ENCODE assay signal across 15 mouse cellular contexts in genomic region chr19:28836651-28837410, GRCm38 (mm10). TPM values are rescaled to one million over a fixed set of nuclear protein-coding genes. Genes with fewer than 3 reads are reported as not detected.
DNase-seq lines count a peak whose midpoint lies in the region; ATAC-seq and TF ChIP-seq lines count a peak whose summit lies in the region.
"Had no signal": no experiment of that assay in that cellular context is flagged by ENCODE, and none has a peak within 500 bp of the region (broad histone marks: within the 10 kb centered on the region; RNA-seq: fewer than 3 reads in every experiment).

No protein-coding gene starts in this region.

- intact Hi-C loops in left cerebral cortex, postnatal 36 days (cut with DNase I): loop anchor here (5.0 kb wide), 2 partner anchors 60 to 130 kb away; partner anchors contain the start of gene 4430402I18Rik

- no peak overlapping the region for H3K9ac ChIP-seq in forebrain, embryonic 15.5 days (replicated peaks)
- no peak overlapping the region for H3K9ac ChIP-seq in lung, postnatal 0 days (replicated peaks; ENCODE audit: low read depth)
- no peak overlapping the region for H3K9ac ChIP-seq in hindbrain, embryonic 16.5 days (ENCODE audit: low read depth, low read length)
- H3K9ac ChIP-seq in neural tube, embryonic 13.5 days: no peak overlapping the region
- H3K9ac ChIP-seq: limb, embryonic 15.5 days; midbrain, embryonic 12.5 days had no signal

- TF ChIP-seq EP300 in lung, postnatal 0 days (IDR thresholded peaks at IDR 0.05): no peak

- DNase-seq in forebrain, embryonic 10.5 days (ENCODE audit: extremely low spot score, low spot score): no peak
- no peak for DNase-seq in lung, postnatal 0 days (ENCODE audit: low spot score)
- DNase-seq in lung, postnatal 25 days (ENCODE audit: low spot score): no peak
- DNase-seq in heart, adult 9 months (ENCODE audit: low spot score in 2 of 2): no peak
- DNase-seq in left cerebral cortex, postnatal 36 days (ENCODE audit: low spot score in 2 of 2): no peak
- DNase-seq: B cell, adult 2 months; heart, adult 18-20 months; spleen, adult 18-20 months had no signal

- no peaks in the 10 kb centered on the region for H3K27me3 ChIP-seq in forebrain, embryonic 15.5 days
- peaks cover 53% of the 10 kb centered on the region for H3K27me3 ChIP-seq in forebrain, embryonic 10.5 days (ENCODE audit: poor library complexity, severe bottlenecking)
- no peaks in the 10 kb centered on the region for H3K27me3 ChIP-seq in lung, postnatal 0 days (replicated peaks; ENCODE audit: insufficient read depth, low read length)
- no peaks in the 10 kb centered on the region for H3K27me3 ChIP-seq in hindbrain, embryonic 16.5 days (replicated peaks; ENCODE audit: control insufficient read depth, insufficient read depth, low read length)
- H3K27me3 ChIP-seq in neural tube, embryonic 13.5 days: peaks cover 13% of the 10 kb centered on the region

- H3K4me3 ChIP-seq in forebrain, embryonic 15.5 days: no peak overlapping the region
- no peak overlapping the region for H3K4me3 ChIP-seq in forebrain, embryonic 10.5 days
- no peak overlapping the region for H3K4me3 ChIP-seq in lung, postnatal 0 days (ENCODE audit: low read depth, low read length)
- no peak overlapping the region for H3K4me3 ChIP-seq in hindbrain, embryonic 16.5 days (ENCODE audit: low read length)
- H3K4me3 ChIP-seq in neural tube, embryonic 13.5 days: peak overlapping the region; percentile 63; the same call in 1 of the 2 replicates
- H3K4me3 ChIP-seq: limb, embryonic 15.5 days; midbrain, embryonic 12.5 days had no signal

- TF ChIP-seq CTCF in lung, postnatal 0 days (IDR thresholded peaks at IDR 0.05): no peak

- peak overlapping the region; percentile 94; the same call in 1 of the 2 replicates for H3K4me2 ChIP-seq in forebrain, embryonic 15.5 days (replicated peaks)
- peak overlapping the region; percentile 91; the same call in 1 of the 2 replicates for H3K4me2 ChIP-seq in lung, postnatal 0 days (replicated peaks; ENCODE audit: low read depth, low read length)
- peak overlapping the region; percentile 63; the same call in 1 of the 2 replicates for H3K4me2 ChIP-seq in hindbrain, embryonic 16.5 days (ENCODE audit: low read length)
- H3K4me2 ChIP-seq in neural tube, embryonic 13.5 days: peak overlapping the region; percentile 91
- H3K4me2 ChIP-seq: limb, embryonic 15.5 days had no signal

- H3K36me3 ChIP-seq in forebrain, embryonic 15.5 days: no peaks in the 10 kb centered on the region
- no peaks in the 10 kb centered on the region for H3K36me3 ChIP-seq in forebrain, embryonic 10.5 days (replicated peaks)
- H3K36me3 ChIP-seq in lung, postnatal 0 days (ENCODE audit: insufficient read depth, low read length): no peaks in the 10 kb centered on the region
- no peaks in the 10 kb centered on the region for H3K36me3 ChIP-seq in hindbrain, embryonic 16.5 days (ENCODE audit: control insufficient read depth, insufficient read depth, low read length)
- H3K36me3 ChIP-seq in neural tube, embryonic 13.5 days: no peaks in the 10 kb centered on the region
- H3K36me3 ChIP-seq: G1E; limb, embryonic 15.5 days; midbrain, embryonic 12.5 days had no signal

- peaks cover 13% of the 10 kb centered on the region for H3K4me1 ChIP-seq in forebrain, embryonic 15.5 days
- H3K4me1 ChIP-seq in forebrain, embryonic 10.5 days: peaks cover 21% of the 10 kb centered on the region
- peaks cover 8% of the 10 kb centered on the region; the same call in 1 of the 2 replicates for H3K4me1 ChIP-seq in lung, postnatal 0 days (ENCODE audit: insufficient read depth, low read depth, low read length)
- peaks cover 10% of the 10 kb centered on the region for H3K4me1 ChIP-seq in hindbrain, embryonic 16.5 days (ENCODE audit: control insufficient read depth, insufficient read depth, low read depth, low read length)
- H3K4me1 ChIP-seq in neural tube, embryonic 13.5 days (replicated peaks): peaks cover 19% of the 10 kb centered on the region

- no peak for ATAC-seq in forebrain, embryonic 15.5 days (replicated peaks)
- ATAC-seq in lung, postnatal 0 days: no peak
- no peak for ATAC-seq in hindbrain, embryonic 16.5 days
- ATAC-seq in neural tube, embryonic 13.5 days (ENCODE audit: low read depth): no peak
- ATAC-seq: activated CD4-positive, CD25-positive, alpha-beta regulatory T cell, adult 4 months had no signal

- H3K9me3 ChIP-seq in forebrain, embryonic 15.5 days: no peaks in the 10 kb centered on the region
- H3K9me3 ChIP-seq in forebrain, embryonic 10.5 days: no peaks in the 10 kb centered on the region
- H3K9me3 ChIP-seq in lung, postnatal 0 days (ENCODE audit: low read length): no peaks in the 10 kb centered on the region
- H3K9me3 ChIP-seq in hindbrain, embryonic 16.5 days (ENCODE audit: control insufficient read depth, low read length): no peaks in the 10 kb centered on the region
- no peaks in the 10 kb centered on the region for H3K9me3 ChIP-seq in neural tube, embryonic 13.5 days
- H3K9me3 ChIP-seq: G1E; limb, embryonic 15.5 days; midbrain, embryonic 12.5 days had no signal

- WGBS in forebrain, embryonic 15.5 days: 78% methylated on average over 11 of the region's 11 CpGs
- WGBS in forebrain, embryonic 10.5 days: 79% methylated on average over 11 of the region's 11 CpGs
- 72% methylated on average over 11 of the region's 11 CpGs for whole genome bisulfite sequencing in lung, postnatal 0 days
- WGBS in hindbrain, embryonic 16.5 days: 76% methylated on average over 11 of the region's 11 CpGs
- 78% methylated on average over 11 of the region's 11 CpGs for WGBS in neural tube, embryonic 13.5 days

- H3K27ac ChIP-seq in forebrain, embryonic 15.5 days (replicated peaks): no peak overlapping the region
- H3K27ac ChIP-seq in forebrain, embryonic 10.5 days: no peak overlapping the region
- no peak overlapping the region for H3K27ac ChIP-seq in lung, postnatal 0 days (ENCODE audit: low read length)
- H3K27ac ChIP-seq in hindbrain, embryonic 16.5 days (ENCODE audit: low read depth, low read length): no peak overlapping the region
- no peak overlapping the region for H3K27ac ChIP-seq in neural tube, embryonic 13.5 days (replicated peaks)
- H3K27ac ChIP-seq: limb, embryonic 15.5 days; midbrain, embryonic 12.5 days had no signal

RNA-seq across cellular contexts. Expression of gene Slc1a1, which starts 2.0 kb away (rescaled TPM):
- 34.1 TPM in 2 replicates for polyA plus RNA-seq in forebrain, embryonic 15.5 days (2015; fragmentation: Nextera tagmentation; extraction: Ambion mirVana)
- 0.52 and 0.65 TPM in 2 replicates for polyA plus RNA-seq in forebrain, embryonic 10.5 days (2016; fragmentation: Nextera tagmentation; extraction: Ambion mirVana)
- 13.0 and 13.2 TPM in 2 replicates for polyA plus RNA-seq in lung, postnatal 0 days (2015; fragmentation: Nextera tagmentation; extraction: Ambion mirVana)
- 48.0 and 53.7 TPM in 2 replicates for polyA plus RNA-seq in hindbrain, embryonic 16.5 days (2015; fragmentation: Nextera tagmentation; extraction: Ambion mirVana)
- polyA plus RNA-seq in neural tube, embryonic 13.5 days (2015; fragmentation: Nextera tagmentation; extraction: Ambion mirVana): 27.4 and 29.3 TPM in 2 replicates
- total RNA-seq in left cerebral cortex, postnatal 36 days (2021): 100 to 1,000 TPM; 104 to 120 TPM
- polyA plus RNA-seq: activated CD4-positive, CD25-positive, alpha-beta regulatory T cell, adult 4 months; G1E had no signal
